Comparison of ENCODE assay signal across 8 mouse cellular contexts in the genomic region with DNA sequence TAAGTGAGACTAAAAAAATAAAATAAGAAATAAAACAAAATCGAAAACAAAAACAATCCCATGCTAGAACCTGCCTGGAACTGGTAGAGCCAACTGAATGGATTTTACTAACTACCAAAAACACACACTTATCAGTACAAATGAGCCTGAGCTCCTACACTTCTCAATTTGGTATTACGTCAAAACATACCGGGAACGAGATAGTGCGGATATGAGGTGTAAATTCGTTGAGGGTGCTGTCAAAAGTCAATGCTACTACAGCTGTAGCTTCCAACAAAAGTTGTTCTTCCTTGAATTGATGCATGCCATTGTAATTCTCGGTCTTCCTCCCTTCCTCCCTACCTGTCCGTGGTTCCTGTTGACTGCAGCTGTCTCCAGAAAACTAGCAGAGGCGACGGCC. TPM values are rescaled to one million over a fixed set of nuclear protein-coding genes. Genes with fewer than 3 reads are reported as not detected.
DNase-seq lines count a peak whose midpoint lies in the region; ATAC-seq and TF ChIP-seq lines count a peak whose summit lies in the region.

No protein-coding gene starts in this region.

- peaks cover 18% of the 10 kb centered on the region; the same call in 1 of the 2 replicates for H3K4me1 ChIP-seq in kidney, adult 2 months (ENCODE audit: control insufficient read depth, insufficient read depth, low read length)
- H3K4me1 ChIP-seq in cortical plate, adult 2 months (ENCODE audit: control insufficient read depth, insufficient read depth, low read length): peaks cover 5% of the 10 kb centered on the region
- no peaks in the 10 kb centered on the region; the same call in 1 of the 2 replicates for H3K4me1 ChIP-seq in hindbrain, postnatal 0 days (ENCODE audit: insufficient read depth, low read length)
- H3K4me1 ChIP-seq in midbrain, embryonic 15.5 days: peaks cover 30% of the 10 kb centered on the region

- WGBS in kidney, adult 2 months: 4% methylated on average over 10 of the region's 10 CpGs
- 11% methylated on average over 10 of the region's 10 CpGs for WGBS in hindbrain, postnatal 0 days
- WGBS in midbrain, embryonic 15.5 days: 14% methylated on average over 10 of the region's 10 CpGs

- no peak for ATAC-seq in hindbrain, postnatal 0 days
- ATAC-seq in midbrain, embryonic 15.5 days (replicated peaks): 0 out of 2 replicates have a peak, but pooled peaks have one; percentile 9

- H3K4me3 ChIP-seq in kidney, adult 2 months (ENCODE audit: insufficient read depth, low read depth, low read length): peak overlapping the region; percentile 87
- H3K4me3 ChIP-seq in cortical plate, adult 2 months (ENCODE audit: insufficient read depth, low read length): peak overlapping the region; percentile 78
- H3K4me3 ChIP-seq in hindbrain, postnatal 0 days (ENCODE audit: low read length): peak overlapping the region; percentile 100
- peak overlapping the region; percentile 69 for H3K4me3 ChIP-seq in midbrain, embryonic 15.5 days

- peak overlapping the region; percentile 34 for H3K27ac ChIP-seq in kidney, adult 2 months (ENCODE audit: insufficient read depth, low read depth, low read length)
- H3K27ac ChIP-seq in cortical plate, adult 2 months (ENCODE audit: insufficient read depth, low read length): no peak overlapping the region
- peak overlapping the region; percentile 93 for H3K27ac ChIP-seq in hindbrain, postnatal 0 days
- peak overlapping the region; percentile 84 for H3K27ac ChIP-seq in midbrain, embryonic 15.5 days

- no peak for TF ChIP-seq CTCF in kidney, adult 2 months (conservative IDR thresholded peaks at IDR 0.05; ENCODE audit: insufficient read depth, insufficient read length, low read depth, low read length)
- TF ChIP-seq CTCF in cortical plate, adult 2 months (IDR thresholded peaks at IDR 0.05; ENCODE audit: extremely low read depth, insufficient read depth, low read length): no peak
- TF ChIP-seq CTCF in hindbrain, postnatal 0 days (IDR thresholded peaks at IDR 0.05; ENCODE audit: low read depth): no peak

- H3K27me3 ChIP-seq in kidney, adult 2 months (replicated peaks; ENCODE audit: control insufficient read depth, insufficient read depth, low read length): no peaks in the 10 kb centered on the region
- no peaks in the 10 kb centered on the region for H3K27me3 ChIP-seq in hindbrain, postnatal 0 days (ENCODE audit: insufficient read depth, low read length)
- H3K27me3 ChIP-seq in midbrain, embryonic 15.5 days (replicated peaks): no peaks in the 10 kb centered on the region

- peak overlapping the region; percentile 86 for H3K4me2 ChIP-seq in hindbrain, postnatal 0 days (ENCODE audit: low read depth, low read length)
- peak overlapping the region; percentile 81 for H3K4me2 ChIP-seq in midbrain, embryonic 15.5 days

- H3K36me3 ChIP-seq in kidney, adult 2 months (ENCODE audit: control insufficient read depth, insufficient read depth, low read length): no peaks in the 10 kb centered on the region
- H3K36me3 ChIP-seq in hindbrain, postnatal 0 days (ENCODE audit: insufficient read depth, low read length): no peaks in the 10 kb centered on the region
- no peaks in the 10 kb centered on the region for H3K36me3 ChIP-seq in midbrain, embryonic 15.5 days (replicated peaks)

- TF ChIP-seq POLR2A in kidney, adult 2 months (IDR thresholded peaks at IDR 0.05; ENCODE audit: low read depth, low read length): no peak
- TF ChIP-seq POLR2A in cortical plate, adult 2 months (IDR thresholded peaks at IDR 0.05; ENCODE audit: extremely low read depth, insufficient read depth, low read length): no peak

- H3K9me3 ChIP-seq in hindbrain, postnatal 0 days (ENCODE audit: low read length): no peaks in the 10 kb centered on the region
- no peaks in the 10 kb centered on the region for H3K9me3 ChIP-seq in midbrain, embryonic 15.5 days

- DNase-seq in kidney, adult 2 months: no peak
- DNase-seq in kidney, adult 9 months: no peak
- no peak for DNase-seq in hindbrain, postnatal 0 days (ENCODE audit: low spot score)
- no peak for DNase-seq in MN1 (ENCODE audit: low spot score)
- DNase-seq in B cell, adult 2 months: no peak
- DNase-seq in cerebellum, adult 9-10 months: no peak

- H3K9ac ChIP-seq in hindbrain, postnatal 0 days (replicated peaks; ENCODE audit: low read length): peak overlapping the region; percentile 98
- peak overlapping the region; percentile 84 for H3K9ac ChIP-seq in midbrain, embryonic 15.5 days

RNA-seq across cellular contexts. Expression of a gene that starts 0.4 kb away (rescaled TPM):
- polyA plus RNA-seq in kidney, adult 2 months (2012; rRNA removed): 17.6 and 18.6 TPM in 2 replicates
- 7.2 and 7.6 TPM in 2 replicates for polyA plus RNA-seq in cortical plate, adult 2 months (2012; rRNA removed)
- 20.3 and 32.1 TPM in 2 replicates for total RNA-seq in hindbrain, postnatal 0 days (2014; rRNA removed)
- 4.6 and 5.4 TPM in 2 replicates for polyA plus RNA-seq in hindbrain, postnatal 0 days (2015; fragmentation: Nextera tagmentation; extraction: Ambion mirVana)
- polyA plus RNA-seq in midbrain, embryonic 15.5 days (2015; fragmentation: Nextera tagmentation; extraction: Ambion mirVana): 8.1 and 9.0 TPM in 2 replicates

RNA-seq across cellular contexts. Expression of a gene that starts 32.3 kb away (rescaled TPM):
- 12.4 and 14.7 TPM in 2 replicates for polyA plus RNA-seq in kidney, adult 2 months (2012; rRNA removed)
- 18.1 and 18.4 TPM in 2 replicates for polyA plus RNA-seq in cortical plate, adult 2 months (2012; rRNA removed)
- total RNA-seq in hindbrain, postnatal 0 days (2014; rRNA removed): 18.0 and 18.3 TPM in 2 replicates
- polyA plus RNA-seq in hindbrain, postnatal 0 days (2015; fragmentation: Nextera tagmentation; extraction: Ambion mirVana): 7.1 and 7.4 TPM in 2 replicates
- 20.2 and 20.9 TPM in 2 replicates for polyA plus RNA-seq in midbrain, embryonic 15.5 days (2015; fragmentation: Nextera tagmentation; extraction: Ambion mirVana)
